Comparison of ENCODE assay signal across 8 mouse cellular contexts in the genomic region with DNA sequence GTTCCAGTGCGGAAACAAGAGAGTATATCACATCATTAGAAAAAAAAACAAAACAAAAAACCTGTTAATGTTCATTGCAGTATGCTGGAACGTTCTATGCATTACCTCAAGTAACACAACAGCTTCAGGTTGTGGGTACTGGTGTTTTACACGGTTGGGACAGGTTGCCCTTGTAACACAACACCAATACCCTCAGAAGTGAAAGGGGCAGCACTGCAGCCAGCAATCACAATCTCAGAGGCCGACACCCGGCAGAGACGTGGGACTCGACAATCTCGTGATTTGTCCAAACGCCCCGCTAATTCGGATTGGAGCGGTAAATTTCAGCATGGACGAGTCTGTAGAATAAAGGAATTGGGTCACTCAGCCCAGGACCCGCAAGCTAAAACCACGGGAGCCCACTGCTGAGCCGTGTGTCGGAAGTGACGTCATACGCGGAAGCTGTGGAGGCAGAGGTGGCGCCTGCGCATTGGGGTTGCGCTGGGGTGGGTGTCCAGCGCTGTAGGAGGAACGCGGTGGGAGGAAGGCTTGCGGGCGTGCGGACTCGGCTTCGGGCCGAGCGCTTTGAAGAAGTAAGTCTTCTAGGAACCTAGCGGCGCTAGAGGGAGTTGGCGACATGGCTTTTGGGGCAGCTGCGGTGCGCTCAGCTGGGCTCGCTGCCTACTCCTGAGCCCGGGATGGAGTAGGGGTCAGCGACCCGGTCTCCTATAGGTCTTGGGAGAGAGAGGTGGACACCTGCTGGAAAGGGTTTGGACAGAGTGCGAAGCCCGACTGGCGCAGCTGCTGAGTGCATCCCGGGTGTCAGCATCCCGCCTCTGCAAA. TPM values are rescaled to one million over a fixed set of nuclear protein-coding genes. Genes with fewer than 3 reads are reported as not detected.
DNase-seq lines count a peak whose midpoint lies in the region; ATAC-seq lines count a peak whose summit lies in the region.

A gene (plus strand): TSS at position 472 of the 822 bp plus-strand sequence.

- 2% methylated on average over 45 of the region's 47 CpGs for WGBS in hindbrain, embryonic 14.5 days

- peaks cover under 1% of the 10 kb centered on the region for H3K36me3 ChIP-seq in hindbrain, embryonic 14.5 days (replicated peaks; ENCODE audit: control insufficient read depth, insufficient read depth)

- ATAC-seq in hindbrain, embryonic 14.5 days (ENCODE audit: low FRiP score): peak; percentile 99

- H3K9me3 ChIP-seq in hindbrain, embryonic 14.5 days (ENCODE audit: control insufficient read depth, low read length): no peaks in the 10 kb centered on the region

- H3K9ac ChIP-seq in hindbrain, embryonic 14.5 days: peak within 1 kb of the TSS; percentile 85

- peak within 1 kb of the TSS; percentile 73 for H3K4me2 ChIP-seq in hindbrain, embryonic 14.5 days (replicated peaks)

- peak within 1 kb of the TSS; percentile 88 for H3K27ac ChIP-seq in hindbrain, embryonic 14.5 days

- peaks cover 7% of the 10 kb centered on the region; the same call in 1 of the 2 replicates for H3K4me1 ChIP-seq in hindbrain, embryonic 14.5 days (replicated peaks; ENCODE audit: control insufficient read depth, insufficient read depth, low read length)

- no peaks in the 10 kb centered on the region for H3K27me3 ChIP-seq in hindbrain, embryonic 14.5 days (ENCODE audit: control insufficient read depth, insufficient read depth, low read length)

- H3K4me3 ChIP-seq in hindbrain, embryonic 14.5 days (replicated peaks; ENCODE audit: low read length): peak within 1 kb of the TSS; percentile 76

- DNase-seq in NIH3T3 (ENCODE audit: low read depth): peak; percentile 97
- DNase-seq in cerebellum, postnatal 10 days: peak; percentile 98
- peak; percentile 87 to 90 for DNase-seq in frontal cortex, postnatal 14 days (ENCODE audit: low spot score in 2 of 2)
- peak; percentile 98 for DNase-seq in hindbrain, embryonic 14.5 days (ENCODE audit: low spot score)
- peak; percentile 93 for DNase-seq in layer of hippocampus, postnatal 36 days
- peak; percentile 97 for DNase-seq in lung, postnatal 36 days
- peak; percentile 98 for DNase-seq in retina, postnatal 1 day
- DNase-seq in urinary bladder, adult 18-20 months (ENCODE audit: low spot score in 2 of 2): peak; percentile 89 to 90

RNA-seq across cellular contexts. Expression of the gene that starts here (rescaled TPM):
- polyA plus RNA-seq in hindbrain, embryonic 14.5 days (2014; fragmentation: Nextera tagmentation; extraction: Ambion mirVana): 8.3 and 8.5 TPM in 2 replicates
- total RNA-seq in layer of hippocampus, postnatal 36 days (2021): 10 to 100 TPM; 15.3 to 17.3 TPM

Comparison
In these comparisons a context has a peak if more than half of its experiments do, and no peak if none do; other contexts are left out.
1. Peak in every context shown above with its lines: DNase-seq, ATAC-seq, H3K4me3 ChIP-seq and H3K27ac ChIP-seq.